Mouse (Mus musculus): ENCODE data around the gene Btbd18.

Gene Btbd18

GRCm38 (mm10) chr2:84658806-84659205 is at the start of gene Btbd18:
TSS of gene Btbd18 (plus strand) at chr2:84659079.
- DNase-seq (ENCODE audit: low spot score), result no peak

- DNase-seq (ENCODE audit: low spot score), result no peak
Observed at GRCm38 (mm10) chr2:84612764-84613163, 46.1 kb upstream of the Btbd18 start.

DNA sequence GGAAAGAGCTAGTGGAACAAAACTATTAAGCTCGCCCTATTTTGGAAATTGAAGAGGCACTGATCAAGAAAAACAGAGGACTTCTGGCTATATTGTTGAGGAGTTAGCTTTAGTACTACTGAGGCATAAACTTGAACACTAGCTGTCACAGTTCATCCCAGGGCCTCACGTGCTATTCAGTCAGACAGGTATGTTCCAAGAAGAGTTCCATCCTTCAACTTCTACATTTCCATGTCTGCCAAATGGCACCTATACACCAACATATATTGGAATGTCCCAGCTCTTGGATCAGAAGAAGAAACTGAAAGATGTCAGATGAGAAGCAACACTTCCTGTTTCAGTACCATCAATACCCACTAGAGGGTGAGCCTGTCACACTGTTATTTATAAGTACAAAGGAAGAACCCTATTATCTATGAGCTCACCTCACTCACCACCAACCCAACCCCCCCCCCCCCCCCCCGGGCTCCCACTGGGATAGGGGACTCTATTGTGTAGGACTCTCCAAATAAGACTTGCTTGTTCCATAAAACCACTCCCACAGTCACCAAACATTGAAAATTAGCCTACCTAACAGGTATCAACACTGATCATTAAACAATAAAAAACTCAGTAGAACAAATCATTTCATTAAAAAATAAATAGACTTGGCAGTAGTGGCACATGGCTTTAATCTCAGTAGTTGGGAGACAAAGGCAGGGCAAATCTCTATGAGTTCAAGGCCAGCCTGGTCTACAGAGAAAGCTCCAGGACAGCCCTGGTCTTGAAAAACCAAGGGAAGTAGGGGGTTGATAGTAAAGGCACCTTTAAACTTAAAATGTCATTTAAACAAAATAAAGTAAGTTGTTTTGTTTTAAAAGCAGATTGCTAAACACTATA is 41.0 kb upstream of the Btbd18 start:
- no peak for DNase-seq (ENCODE audit: low spot score)

GRCm38 (mm10) chr2:84618914-84619313 is 40.0 kb upstream of the Btbd18 start:
- no peak for DNase-seq (ENCODE audit: low spot score)

- DNase-seq (ENCODE audit: low spot score), result no peak
Observed at GRCm38 (mm10) chr2:84619646-84620340, 39.1 kb upstream of the Btbd18 start.

- no peak for DNase-seq (ENCODE audit: low spot score)
Observed at GRCm38 (mm10) chr2:84622668-84623067, 36.2 kb upstream of the Btbd18 start.

- no peak for DNase-seq (ENCODE audit: low spot score)
Observed at GRCm38 (mm10) chr2:84623428-84624119, 35.3 kb upstream of the Btbd18 start.

DNA sequence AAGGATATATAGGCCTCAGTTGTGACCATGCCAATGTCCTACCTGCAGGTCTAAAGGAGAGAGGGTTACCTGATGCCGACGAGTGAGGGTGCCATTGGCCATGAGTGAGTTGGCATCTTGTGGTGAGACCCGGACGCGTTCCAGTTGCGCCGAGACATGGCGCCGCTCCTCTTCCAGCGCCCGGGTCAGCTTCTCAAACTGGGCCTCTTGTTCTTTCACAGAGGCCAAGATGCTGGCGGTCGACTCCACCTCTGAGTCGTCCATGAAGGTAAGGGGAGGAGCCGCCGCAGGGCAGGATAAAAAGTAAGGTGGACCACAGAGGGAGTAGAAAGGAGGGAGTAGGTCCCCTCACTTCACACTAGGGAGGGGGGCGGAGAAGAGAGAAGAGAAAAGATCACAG is 34.7 kb upstream of the Btbd18 start:
- DNase-seq (ENCODE audit: low spot score), result no peak

DNA sequence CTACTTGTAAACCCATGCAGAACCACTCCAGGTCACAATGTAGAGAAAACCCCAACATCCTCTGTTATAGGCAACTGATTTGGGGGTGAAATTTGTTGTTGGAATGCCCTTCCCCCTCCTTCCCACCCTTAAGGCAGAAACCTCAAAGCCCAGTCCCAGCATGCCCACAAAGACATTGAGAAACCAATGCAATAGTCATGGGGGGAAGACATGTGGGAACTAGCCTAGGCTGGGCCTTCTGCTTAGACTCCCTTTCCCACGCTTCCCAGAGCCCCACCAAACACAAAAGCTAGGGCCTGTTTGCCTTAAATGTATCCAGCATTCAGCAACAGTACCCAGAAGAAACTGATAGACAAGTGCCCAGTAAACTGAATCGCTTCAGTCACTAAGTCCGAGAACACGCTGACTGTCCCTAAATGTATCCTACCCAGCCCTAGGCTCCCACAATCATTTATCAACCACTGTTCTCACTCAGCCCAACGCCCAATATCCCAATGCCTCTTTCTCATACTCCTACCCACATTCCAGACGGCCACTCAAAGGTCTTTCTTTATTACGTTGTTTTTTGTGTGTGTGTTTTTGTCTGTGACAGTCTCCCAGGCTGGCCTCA is 32.4 kb upstream of the Btbd18 start:
- DNase-seq (ENCODE audit: low spot score), result no peak

DNA sequence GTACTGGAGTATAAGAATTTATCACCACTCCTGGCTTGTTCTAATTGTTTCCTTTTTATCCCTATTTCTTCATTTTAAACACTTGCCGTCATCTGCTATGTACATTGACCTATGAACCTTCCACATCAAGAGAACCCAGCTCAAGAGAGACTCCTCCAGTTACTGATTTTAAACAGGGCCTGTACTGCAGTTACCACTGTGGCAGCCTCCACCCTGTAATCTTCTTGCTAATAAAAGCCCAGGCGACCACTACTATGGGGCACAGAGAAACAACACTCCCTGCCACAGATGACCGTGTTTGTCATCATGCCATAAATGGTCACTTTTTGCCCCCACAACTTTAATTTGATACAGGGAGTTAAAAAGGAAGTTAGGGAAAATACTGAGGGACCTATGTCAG is 31.8 kb upstream of the Btbd18 start:
- DNase-seq (ENCODE audit: low spot score), result no peak

- DNase-seq (ENCODE audit: low spot score), result no peak
Observed at GRCm38 (mm10) chr2:84632001-84632400, 26.9 kb upstream of the Btbd18 start.

DNA sequence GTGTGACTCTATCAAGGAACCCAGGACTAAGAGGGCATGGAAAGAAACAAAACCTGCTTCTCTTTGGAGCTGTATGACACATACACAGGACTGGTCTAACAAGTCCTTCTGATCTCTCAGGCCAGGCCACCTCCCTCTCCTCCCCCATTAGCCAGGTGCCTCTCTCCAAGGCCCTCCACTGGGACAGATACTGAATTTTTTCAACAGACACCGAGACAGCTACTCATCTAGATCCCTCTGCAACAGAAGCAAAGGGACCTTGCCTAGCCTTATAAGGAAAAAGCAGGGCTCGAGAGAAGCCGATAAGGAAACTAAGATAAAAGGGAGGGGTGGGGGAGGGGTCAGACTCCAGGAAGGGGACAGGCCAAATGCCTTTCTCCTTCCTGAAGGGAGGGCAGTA is 25.9 kb upstream of the Btbd18 start:
- no peak for DNase-seq (ENCODE audit: low spot score)

- DNase-seq (ENCODE audit: low spot score), result no peak
Observed at GRCm38 (mm10) chr2:84634006-84634405, 24.9 kb upstream of the Btbd18 start.

DNA sequence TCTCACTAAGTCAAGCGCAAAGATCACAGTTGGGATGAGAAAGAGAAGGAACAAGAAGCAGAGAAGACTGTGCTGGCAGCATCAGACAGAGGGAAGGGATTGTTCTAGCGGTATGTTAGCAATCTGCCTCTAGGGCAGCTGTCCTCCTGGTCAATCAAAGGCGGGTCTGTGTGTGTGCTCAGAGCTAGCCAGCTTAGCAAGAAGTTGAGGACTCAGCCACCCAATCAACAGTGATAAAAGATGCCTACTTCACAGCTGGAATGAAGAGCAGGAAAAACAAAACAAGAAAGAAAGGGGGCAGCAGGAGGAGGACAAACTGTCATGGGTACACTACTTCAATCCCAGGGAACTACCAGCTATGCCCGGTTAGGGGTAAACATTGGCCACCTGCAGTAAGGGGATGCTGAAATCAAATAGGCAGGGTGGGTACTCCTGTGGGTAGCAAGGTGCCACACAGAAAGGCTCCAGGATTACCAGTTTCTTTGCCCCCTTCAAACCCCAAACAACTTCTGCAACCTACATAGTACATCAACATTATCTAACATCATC is 23.9 kb upstream of the Btbd18 start:
- DNase-seq (ENCODE audit: low spot score), result no peak

DNA sequence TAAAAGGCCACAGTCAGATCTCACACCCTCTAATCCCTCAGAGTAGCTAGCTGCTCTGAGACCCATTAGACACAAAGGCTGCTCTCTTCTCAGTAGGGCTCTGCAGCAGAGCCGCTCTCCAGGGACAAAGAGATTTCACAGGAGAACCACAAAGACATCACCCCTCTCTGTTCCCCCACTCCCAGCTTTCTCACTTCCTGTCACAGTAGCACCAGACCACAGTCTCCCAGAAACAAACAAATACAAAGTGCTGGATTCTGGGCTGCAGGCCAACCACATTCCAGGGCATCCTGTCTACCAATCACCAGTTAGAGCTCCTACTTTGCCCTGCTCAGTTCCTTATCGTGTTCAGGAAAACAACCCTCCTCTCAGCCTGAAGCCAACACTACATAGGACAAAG is 23.3 kb upstream of the Btbd18 start:
- no peak for DNase-seq (ENCODE audit: low spot score)

DNA sequence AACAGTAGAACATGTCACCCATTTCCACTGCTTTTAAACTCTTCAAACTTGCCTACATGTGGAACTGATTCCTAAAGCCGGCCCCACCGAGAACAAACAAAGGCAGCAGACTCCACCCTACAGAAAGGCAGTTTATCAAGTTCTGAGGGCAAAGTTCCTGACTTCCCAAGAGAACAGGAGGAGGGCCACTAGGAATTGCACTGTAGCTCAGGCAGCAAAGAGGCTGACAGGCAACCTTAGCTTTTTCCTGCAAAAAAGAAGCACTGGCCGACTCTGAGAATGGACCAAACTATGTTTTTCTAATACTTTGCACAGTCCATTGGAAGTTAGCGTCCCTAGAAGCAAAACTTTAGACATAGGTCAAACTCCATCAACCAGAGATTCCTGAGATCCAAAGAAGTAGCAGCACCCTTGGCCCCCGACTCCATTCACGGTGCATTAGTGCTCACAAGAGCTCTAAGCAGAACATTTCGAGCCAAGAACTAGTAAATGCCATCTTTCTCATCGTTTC is 22.6 kb upstream of the Btbd18 start:
- no peak for DNase-seq (ENCODE audit: low spot score)

- no peak for DNase-seq (ENCODE audit: low spot score)
Observed at GRCm38 (mm10) chr2:84637452-84638165, 21.3 kb upstream of the Btbd18 start.

DNA sequence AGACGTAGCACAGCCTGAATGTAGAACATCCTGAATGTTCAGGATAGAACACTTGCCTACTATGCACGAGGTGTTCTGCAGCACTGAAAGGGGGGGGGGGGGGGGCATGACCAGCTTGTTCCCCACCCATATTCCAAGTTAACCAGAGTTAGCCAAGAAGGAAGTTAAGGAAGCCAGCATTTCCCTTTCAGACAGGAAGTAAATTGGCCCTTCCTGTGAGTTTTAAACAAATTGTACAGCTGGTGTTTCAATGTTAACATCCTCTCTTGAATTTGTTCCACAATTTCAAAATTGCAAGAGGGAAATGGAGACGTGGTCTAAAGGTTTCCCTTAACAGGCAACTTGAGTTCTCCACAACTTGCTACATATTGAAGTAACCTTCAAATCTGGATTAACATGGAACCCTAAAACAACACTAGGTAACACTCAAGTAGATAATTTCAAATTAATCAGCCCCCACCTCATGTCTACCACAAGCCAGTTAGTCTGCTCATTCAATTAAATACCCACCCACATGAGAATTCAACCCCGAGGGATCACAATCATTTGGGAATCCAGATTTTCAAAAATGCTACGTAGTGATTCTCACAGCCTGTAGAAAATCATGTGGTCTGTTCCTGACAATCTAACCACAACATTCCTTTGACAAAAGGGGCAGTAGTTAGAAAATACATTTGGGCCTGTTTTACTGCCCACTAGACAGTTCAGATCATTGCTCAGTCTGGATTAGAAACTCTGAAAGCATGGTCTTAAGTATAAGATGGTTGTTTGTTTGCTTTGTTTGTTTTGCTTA is 20.3 kb upstream of the Btbd18 start:
- no peak for DNase-seq (ENCODE audit: low spot score)

GRCm38 (mm10) chr2:84640833-84641232 is 18.0 kb upstream of the Btbd18 start:
- DNase-seq (ENCODE audit: low spot score), result no peak

DNA sequence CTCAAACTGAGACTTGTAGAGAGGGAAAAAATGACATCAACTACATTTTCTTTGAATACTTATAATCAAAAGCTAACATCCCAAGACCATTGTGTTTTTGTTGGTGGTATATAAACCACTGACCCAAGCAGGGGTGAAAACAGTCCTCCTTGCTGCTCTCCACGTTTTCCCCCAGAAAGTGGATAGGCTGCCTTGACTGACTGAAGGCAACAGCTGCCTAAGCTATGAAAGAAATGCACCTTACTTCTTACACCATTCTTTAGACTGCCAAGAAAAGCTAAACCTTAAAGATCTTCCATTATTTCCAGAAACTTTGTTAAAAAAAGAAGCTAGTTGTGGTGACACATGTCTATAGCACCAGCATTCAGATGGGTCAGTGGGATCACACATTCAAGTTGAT is 12.7 kb upstream of the Btbd18 start:
- no peak for DNase-seq (ENCODE audit: low spot score)
